Mouse (Mus musculus) heart, adult 8-10 months (tissue): Measurements from ENCODE around the gene Cdkal1. TPM values are rescaled to one million over a fixed set of nuclear protein-coding genes. Genes with fewer than 3 reads are reported as not detected.

Source experiments
- DNase-seq: peaks from one replicate; pipeline ENCODE4 v3.0.0; 2022; ENCODE audit warnings: low spot score
- total RNA-seq, 4 experiments: library from RNA; stranded (reverse); gene quantifications; 2 replicates each; pipeline ENCODE4 v1.2.4; 2022

Cdkal1 gene
- total RNA-seq, 4 experiments from 2014 or later = 27.5 to 31.3 (median 30.8) TPM

GRCm38 (mm10) chr13:29503147-29504044 lies 352.1 kb downstream of the Cdkal1 start:
- DNase-seq = peak; percentile 66

GRCm38 (mm10) chr13:29502481-29503146 lies 352.9 kb downstream of the Cdkal1 start:
- DNase-seq = no peak

- no peak for DNase-seq
These were observed 354.3 kb downstream of the Cdkal1 start for GRCm38 (mm10) chr13:29501173-29501572.

- no peak for DNase-seq
These were observed 355.7 kb downstream of the Cdkal1 start for GRCm38 (mm10) chr13:29499750-29500149.

GRCm38 (mm10) chr13:29497286-29497685 lies 358.2 kb downstream of the Cdkal1 start:
- DNase-seq = no peak

GRCm38 (mm10) chr13:29490341-29490740 lies 365.1 kb downstream of the Cdkal1 start:
- DNase-seq = no peak

- no peak for DNase-seq
These were observed 366.0 kb downstream of the Cdkal1 start for GRCm38 (mm10) chr13:29489476-29489875.

- DNase-seq = no peak
These were observed 368.8 kb downstream of the Cdkal1 start for GRCm38 (mm10) chr13:29486709-29487108.

GRCm38 (mm10) chr13:29483950-29484349 lies 371.5 kb downstream of the Cdkal1 start:
- no peak for DNase-seq

- no peak for DNase-seq
These were observed 373.2 kb downstream of the Cdkal1 start for GRCm38 (mm10) chr13:29482147-29482863.

GRCm38 (mm10) chr13:29476421-29476820 lies 379.1 kb downstream of the Cdkal1 start:
- no peak for DNase-seq

GRCm38 (mm10) chr13:29474301-29474700 lies 381.2 kb downstream of the Cdkal1 start:
- no peak for DNase-seq

GRCm38 (mm10) chr13:29473779-29474178 lies 381.7 kb downstream of the Cdkal1 start:
- no peak for DNase-seq

- DNase-seq = no peak
These were observed 393.2 kb downstream of the Cdkal1 start for GRCm38 (mm10) chr13:29462271-29462670.

- DNase-seq = no peak
These were observed 394.7 kb downstream of the Cdkal1 start for GRCm38 (mm10) chr13:29460741-29461140.

GRCm38 (mm10) chr13:29458385-29458784 lies 397.1 kb downstream of the Cdkal1 start:
- DNase-seq = no peak

- DNase-seq = no peak
These were observed 418.4 kb downstream of the Cdkal1 start for GRCm38 (mm10) chr13:29437067-29437466.

GRCm38 (mm10) chr13:29434726-29435125 lies 420.7 kb downstream of the Cdkal1 start:
- no peak for DNase-seq

- DNase-seq = no peak
These were observed 424.6 kb downstream of the Cdkal1 start for GRCm38 (mm10) chr13:29430919-29431318.

- no peak for DNase-seq
These were observed 425.6 kb downstream of the Cdkal1 start for GRCm38 (mm10) chr13:29429877-29430276.

GRCm38 (mm10) chr13:29429196-29429595 lies 426.3 kb downstream of the Cdkal1 start:
- DNase-seq = no peak

GRCm38 (mm10) chr13:29416450-29417136 lies 438.9 kb downstream of the Cdkal1 start:
- no peak for DNase-seq
